Mouse (Mus musculus): ENCODE measurements around the gene Slc16a12.
"Not testable (repeated sequence)": the region's sequence is repeated elsewhere in the genome, so short reads cannot be mapped to it uniquely, and the experiment has no call there.

Gene Slc16a12

GRCm38 (mm10) chr19:34673476-34673875, 73.6 kb downstream of the Slc16a12 start:
- DNase-seq (ENCODE audit: low spot score in 2 of 2) = no peak

GRCm38 (mm10) chr19:34666127-34666526, 81.0 kb downstream of the Slc16a12 start:
- peak; percentile 48 to 80 for DNase-seq (ENCODE audit: low spot score in 2 of 2)

- no peak for DNase-seq (ENCODE audit: low spot score in 2 of 2)
Observed at GRCm38 (mm10) chr19:34662740-34663139, 84.3 kb downstream of the Slc16a12 start.

GRCm38 (mm10) chr19:34662067-34662507, 85.0 kb downstream of the Slc16a12 start:
- peak; percentile 51 to 65 for DNase-seq (ENCODE audit: low spot score in 2 of 2)

- no peak for DNase-seq (ENCODE audit: low spot score in 2 of 2)
Observed at GRCm38 (mm10) chr19:34656511-34657298, 90.4 kb downstream of the Slc16a12 start.

- DNase-seq (ENCODE audit: low spot score in 2 of 2) = no peak
Observed at GRCm38 (mm10) chr19:34655227-34655805, 91.8 kb downstream of the Slc16a12 start.

- no peak for DNase-seq (ENCODE audit: low spot score in 2 of 2)
Observed at GRCm38 (mm10) chr19:34650997-34651396, 96.1 kb downstream of the Slc16a12 start.

- DNase-seq (ENCODE audit: low spot score in 2 of 2) = no peak
Observed at GRCm38 (mm10) chr19:34650276-34650675, 96.8 kb downstream of the Slc16a12 start.

- DNase-seq (ENCODE audit: low spot score in 2 of 2) = not testable (repeated sequence)
Observed at GRCm38 (mm10) chr19:34647630-34648029, 99.5 kb downstream of the Slc16a12 start.

- DNase-seq (ENCODE audit: low spot score in 2 of 2) = no peak
Observed at GRCm38 (mm10) chr19:34642616-34643015, 104.5 kb downstream of the Slc16a12 start.

- no peak for DNase-seq (ENCODE audit: low spot score in 2 of 2)
Observed at GRCm38 (mm10) chr19:34640623-34641022, 106.5 kb downstream of the Slc16a12 start, which contains the start of the genes Ifit1bl2 and Ifit1. TSS of gene Ifit1bl2 (minus strand) at chr19:34640743. TSS of gene Ifit1 (plus strand) at chr19:34640871.

- DNase-seq (ENCODE audit: low spot score in 2 of 2) = peak; percentile 32 to 71
Observed at GRCm38 (mm10) chr19:34636933-34637557, 110.0 kb downstream of the Slc16a12 start.

GRCm38 (mm10) chr19:34633484-34633883, 113.6 kb downstream of the Slc16a12 start:
- no peak for DNase-seq (ENCODE audit: low spot score in 2 of 2)

- no peak for DNase-seq (ENCODE audit: low spot score in 2 of 2)
Observed at GRCm38 (mm10) chr19:34631487-34631886, 115.6 kb downstream of the Slc16a12 start.

GRCm38 (mm10) chr19:34627496-34627895, 119.6 kb downstream of the Slc16a12 start:
- no peak for DNase-seq (ENCODE audit: low spot score in 2 of 2)

GRCm38 (mm10) chr19:34624663-34625062, 122.4 kb downstream of the Slc16a12 start:
- DNase-seq (ENCODE audit: low spot score in 2 of 2) = no peak

GRCm38 (mm10) chr19:34623781-34624180, 123.3 kb downstream of the Slc16a12 start:
- no peak for DNase-seq (ENCODE audit: low spot score in 2 of 2)

GRCm38 (mm10) chr19:34620871-34621270, 126.2 kb downstream of the Slc16a12 start:
- no peak for DNase-seq (ENCODE audit: low spot score in 2 of 2)
